Mouse (Mus musculus): Measurements from ENCODE around the gene Stat6. TPM values are rescaled to one million over a fixed set of nuclear protein-coding genes. Genes with fewer than 3 reads are reported as not detected.

The Stat6 gene
- polyA plus RNA-seq (2014; fragmentation: Illumina TruSeq; extraction: RNeasy Lipid Tissue Mini Kit (QIAGEN cat#74804); ENCODE audit: low read depth, low replicate concordance), result 62.2 TPM

GRCm38 (mm10) chr10:127642772-127643552 lies at the start of gene Stat6:
Gene Stat6, plus strand, starts transcription at chr10:127642986.

GRCm38 (mm10) chr10:127620406-127621190 lies 22.2 kb upstream of the Stat6 start, which contains the start of gene Lrp1:
Gene Lrp1, minus strand, starts transcription at chr10:127621148.

GRCm38 (mm10) chr10:127666501-127667268 lies 23.9 kb downstream of the Stat6 start, which contains the start of gene Nemp1:
Gene Nemp1, plus strand, starts transcription at chr10:127666901.

GRCm38 (mm10) chr10:127668093-127669050 lies 25.6 kb downstream of the Stat6 start, which contains the start of gene Nab2:
Gene Nab2, minus strand, starts transcription at chr10:127668568.

GRCm38 (mm10) chr10:127704766-127705220 lies 62.0 kb downstream of the Stat6 start, which contains the start of gene Myo1a:
Gene Myo1a, plus strand, starts transcription at chr10:127705170.

Other genes with a start within 250 kb of the Stat6 start
- 2.2 TPM for gene Stac3, start 141.3 kb upstream of the Stat6 start, polyA plus RNA-seq (2014; fragmentation: Illumina TruSeq; extraction: RNeasy Lipid Tissue Mini Kit (QIAGEN cat#74804); ENCODE audit: low read depth, low replicate concordance)
- gene Ndufa4l2, start 128.0 kb upstream of the Stat6 start, polyA plus RNA-seq (2014; fragmentation: Illumina TruSeq; extraction: RNeasy Lipid Tissue Mini Kit (QIAGEN cat#74804); ENCODE audit: low read depth, low replicate concordance), result 10.1 TPM
- gene Shmt2, start 120.5 kb upstream of the Stat6 start, polyA plus RNA-seq (2014; fragmentation: Illumina TruSeq; extraction: RNeasy Lipid Tissue Mini Kit (QIAGEN cat#74804); ENCODE audit: low read depth, low replicate concordance), result 75.6 TPM
- 23.4 TPM for gene Nxph4, start 108.4 kb upstream of the Stat6 start, polyA plus RNA-seq (2014; fragmentation: Illumina TruSeq; extraction: RNeasy Lipid Tissue Mini Kit (QIAGEN cat#74804); ENCODE audit: low read depth, low replicate concordance)
- 188 TPM for gene Lrp1, start 21.8 kb upstream of the Stat6 start, polyA plus RNA-seq (2014; fragmentation: Illumina TruSeq; extraction: RNeasy Lipid Tissue Mini Kit (QIAGEN cat#74804); ENCODE audit: low read depth, low replicate concordance)
- gene Nemp1, start 23.9 kb downstream of the Stat6 start, polyA plus RNA-seq (2014; fragmentation: Illumina TruSeq; extraction: RNeasy Lipid Tissue Mini Kit (QIAGEN cat#74804); ENCODE audit: low read depth, low replicate concordance), result 9.3 TPM
- 29.3 TPM for gene Nab2, start 25.6 kb downstream of the Stat6 start, polyA plus RNA-seq (2014; fragmentation: Illumina TruSeq; extraction: RNeasy Lipid Tissue Mini Kit (QIAGEN cat#74804); ENCODE audit: low read depth, low replicate concordance)
- 0.57 TPM for gene Myo1a, start 62.2 kb downstream of the Stat6 start, polyA plus RNA-seq (2014; fragmentation: Illumina TruSeq; extraction: RNeasy Lipid Tissue Mini Kit (QIAGEN cat#74804); ENCODE audit: low read depth, low replicate concordance)
- 2.5 TPM for gene Tac2, start 81.5 kb downstream of the Stat6 start, polyA plus RNA-seq (2014; fragmentation: Illumina TruSeq; extraction: RNeasy Lipid Tissue Mini Kit (QIAGEN cat#74804); ENCODE audit: low read depth, low replicate concordance)
- 8.4 TPM for gene Zbtb39, start 96.6 kb downstream of the Stat6 start, polyA plus RNA-seq (2014; fragmentation: Illumina TruSeq; extraction: RNeasy Lipid Tissue Mini Kit (QIAGEN cat#74804); ENCODE audit: low read depth, low replicate concordance)
- gene Gpr182, start 108.7 kb downstream of the Stat6 start, polyA plus RNA-seq (2014; fragmentation: Illumina TruSeq; extraction: RNeasy Lipid Tissue Mini Kit (QIAGEN cat#74804); ENCODE audit: low read depth, low replicate concordance), result 2.6 TPM
- 1.0 TPM for gene Rdh1, start 116.7 kb downstream of the Stat6 start, polyA plus RNA-seq (2014; fragmentation: Illumina TruSeq; extraction: RNeasy Lipid Tissue Mini Kit (QIAGEN cat#74804); ENCODE audit: low read depth, low replicate concordance)
- 1.6 TPM for gene Rdh16f1, start 116.8 kb downstream of the Stat6 start, polyA plus RNA-seq (2014; fragmentation: Illumina TruSeq; extraction: RNeasy Lipid Tissue Mini Kit (QIAGEN cat#74804); ENCODE audit: low read depth, low replicate concordance)
- gene Rdh9, start 133.4 kb downstream of the Stat6 start, polyA plus RNA-seq (2014; fragmentation: Illumina TruSeq; extraction: RNeasy Lipid Tissue Mini Kit (QIAGEN cat#74804); ENCODE audit: low read depth, low replicate concordance), result not detected
- gene Rdh16, start 158.2 kb downstream of the Stat6 start, polyA plus RNA-seq (2014; fragmentation: Illumina TruSeq; extraction: RNeasy Lipid Tissue Mini Kit (QIAGEN cat#74804); ENCODE audit: low read depth, low replicate concordance), result 5.6 TPM
- gene Rdh19, start 206.9 kb downstream of the Stat6 start, polyA plus RNA-seq (2014; fragmentation: Illumina TruSeq; extraction: RNeasy Lipid Tissue Mini Kit (QIAGEN cat#74804); ENCODE audit: low read depth, low replicate concordance), result not detected
- gene Rdh16f2, start 223.5 kb downstream of the Stat6 start, polyA plus RNA-seq (2014; fragmentation: Illumina TruSeq; extraction: RNeasy Lipid Tissue Mini Kit (QIAGEN cat#74804); ENCODE audit: low read depth, low replicate concordance), result not detected
- gene Rdh7, start 245.8 kb downstream of the Stat6 start, polyA plus RNA-seq (2014; fragmentation: Illumina TruSeq; extraction: RNeasy Lipid Tissue Mini Kit (QIAGEN cat#74804); ENCODE audit: low read depth, low replicate concordance), result 0.42 TPM